Mouse (Mus musculus) embryonic fibroblast, embryonic 13.5 days (primary cell): ENCODE measurements at regions not wholly inside any gene's neighbourhood (a gene's known extent, or its start where the extent isn't known, plus 50 kb on each side); places are given as distances from the start of the nearest gene placed in this dataset.

Source experiments
- CTCF ChIP-seq: IDR thresholded peaks from 2 replicates; pipeline ENCODE4 v1.5.1; 2011; ENCODE audit warnings: mild to moderate bottlenecking, control low read depth, low read length, moderate library complexity, borderline replicate concordance; ENCODE audit not compliant: insufficient read depth
- POLR2A ChIP-seq: IDR thresholded peaks from 2 replicates; pipeline ENCODE4 v1.6.1; 2011; ENCODE audit warnings: low read depth, mild to moderate bottlenecking, control low read depth, low read length, moderate library complexity

- TF ChIP-seq POLR2A (no peak), CTCF (no peak)
These were observed 141.8 kb downstream of the Zfp36l1 start for GRCm38 (mm10) chr12:79970981-79971390.
